Mouse (Mus musculus) MEL (cell line): ENCODE results near the gene Arntl.

Experiments
- CTCF ChIP-seq, 3 experiments: IDR thresholded peaks in 2 of 3; conservative IDR thresholded peaks in 1 of 3; 2 replicates each; pipeline ENCODE4 v1.5.1; 2011 to 2012; ENCODE audit warnings: low read length in 3 of 3, low read depth in 2 of 3, mild to moderate bottlenecking in 2 of 3, improper control_type of control experiment in 1 of 3, inconsistent platforms in 1 of 3, mixed read lengths in 1 of 3, moderate library complexity in 1 of 3; ENCODE audit not compliant: control insufficient read depth in 1 of 3, insufficient read depth in 1 of 3, poor library complexity in 1 of 3, severe bottlenecking in 1 of 3
- ETS1 ChIP-seq: IDR thresholded peaks from 2 replicates; pipeline ENCODE4 v1.6.1; 2012; ENCODE audit warnings: low read depth, mild to moderate bottlenecking, inconsistent platforms, low read length, improper control_type of control experiment, moderate library complexity
- GABPA ChIP-seq: IDR thresholded peaks from 2 replicates; pipeline ENCODE4 v1.6.1; 2012; ENCODE audit warnings: low read depth, mild to moderate bottlenecking, inconsistent platforms, low read length, improper control_type of control experiment, moderate library complexity
- KAT2A ChIP-seq: conservative IDR thresholded peaks from 2 replicates; pipeline ENCODE4 v1.6.1; 2012; ENCODE audit warnings: low read depth, low read length, improper control_type of control experiment, inconsistent platforms
- MAFK ChIP-seq: IDR thresholded peaks from 2 replicates; pipeline ENCODE4 v1.6.1; 2011; ENCODE audit warnings: low read depth, mild to moderate bottlenecking, low read length, improper control_type of control experiment, borderline replicate concordance
- MXI1 ChIP-seq: IDR thresholded peaks from 2 replicates; pipeline ENCODE4 v1.6.1; 2011; ENCODE audit warnings: mild to moderate bottlenecking, low read depth, low read length, improper control_type of control experiment
- MYB ChIP-seq: IDR thresholded peaks from 2 replicates; pipeline ENCODE4 v1.6.1; 2011; ENCODE audit warnings: mild to moderate bottlenecking, low read depth, low read length, improper control_type of control experiment
- MYC ChIP-seq: IDR thresholded peaks from 2 replicates; pipeline ENCODE4 v1.6.1; 2011; ENCODE audit warnings: low read depth, mild to moderate bottlenecking, low read length, improper control_type of control experiment, moderate library complexity
- NELFE ChIP-seq: IDR thresholded peaks from 2 replicates; pipeline ENCODE4 v1.6.1; 2011; ENCODE audit warnings: low read depth, low read length, improper control_type of control experiment
- NRF1 ChIP-seq: IDR thresholded peaks from 2 replicates; pipeline ENCODE4 v1.6.1; 2014; ENCODE audit warnings: low read depth, mild to moderate bottlenecking, inconsistent platforms, low read length, improper control_type of control experiment, moderate library complexity; ENCODE audit not compliant: poor library complexity, insufficient read depth, severe bottlenecking
- POLR2A ChIP-seq, 2 experiments: IDR thresholded peaks; 2 replicates each; pipeline ENCODE4 v1.6.1; 2011 to 2012; ENCODE audit warnings: low read length in 2 of 2, mild to moderate bottlenecking in 2 of 2, control low read depth in 1 of 2, improper control_type of control experiment in 1 of 2, low read depth in 1 of 2, moderate library complexity in 1 of 2; ENCODE audit not compliant: control insufficient read depth in 1 of 2, insufficient read depth in 1 of 2, poor library complexity in 1 of 2
- ZKSCAN1 ChIP-seq: IDR thresholded peaks from 2 replicates; pipeline ENCODE4 v1.6.1; 2012; ENCODE audit warnings: low read depth, mild to moderate bottlenecking, inconsistent platforms, low read length, improper control_type of control experiment, moderate library complexity

GRCm38 (mm10) chr7:113239448-113240130 is 32.3 kb downstream of the Arntl start:
- TF ChIP-seq GABPA = no peak
- TF ChIP-seq ZKSCAN1 = no peak
- no peak for TF ChIP-seq MAFK
- no peak for TF ChIP-seq POLR2A (IDR thresholded peaks at IDR 0.05; ENCODE audit: control insufficient read depth in 1 of 2, insufficient read depth in 1 of 2, low read depth in 1 of 2, low read length in 2 of 2, poor library complexity in 1 of 2)
- no peak for TF ChIP-seq MXI1
- TF ChIP-seq CTCF (IDR thresholded peaks at IDR 0.05 in 2 of 3, conservative IDR thresholded peaks at IDR 0.05 in 1 of 3; ENCODE audit: control insufficient read depth in 1 of 3, insufficient read depth in 1 of 3, low read depth in 2 of 3, low read length in 3 of 3, poor library complexity in 1 of 3, severe bottlenecking in 1 of 3) = no peak
- TF ChIP-seq NELFE = no peak
- TF ChIP-seq ETS1 = no peak
- TF ChIP-seq NRF1 = no peak
- TF ChIP-seq MYB = no peak
- no peak for TF ChIP-seq MYC
- no peak for TF ChIP-seq KAT2A
